8 mouse cellular contexts compared by ENCODE assay signal in genomic region chr11:120437152-120437856, GRCm38 (mm10). TPM values are rescaled to one million over a fixed set of nuclear protein-coding genes. Genes with fewer than 3 reads are reported as not detected.
DNase-seq lines count a peak whose midpoint lies in the region; ATAC-seq lines count a peak whose summit lies in the region.

Gene Nploc4, minus strand, starts transcription at chr11:120437708.

- peak within 1 kb of the TSS; percentile 89 for H3K4me2 ChIP-seq in heart, embryonic 12.5 days
- peak within 1 kb of the TSS; percentile 96 for H3K4me2 ChIP-seq in kidney, embryonic 16.5 days (replicated peaks; ENCODE audit: low read depth, low read length)

- peak; percentile 90 for ATAC-seq in erythroid progenitor cell, adult 5-6 weeks (replicated peaks; ENCODE audit: low FRiP score, poor library complexity, severe bottlenecking)
- peak; percentile 90 for ATAC-seq in heart, embryonic 12.5 days (ENCODE audit: insufficient number of reproducible peaks, low FRiP score)
- peak; percentile 89 for ATAC-seq in kidney, embryonic 16.5 days (ENCODE audit: low FRiP score, low TSS enrichment)

- no peaks in the 10 kb centered on the region for H3K9me3 ChIP-seq in heart, embryonic 12.5 days (replicated peaks)
- H3K9me3 ChIP-seq in kidney, embryonic 16.5 days (ENCODE audit: low read length): no peaks in the 10 kb centered on the region

- under 1% methylated on average over 75 of the region's 77 CpGs for WGBS in heart, embryonic 12.5 days
- WGBS in kidney, embryonic 16.5 days: 0% methylated on average over 63 of the region's 77 CpGs

- peak within 1 kb of the TSS; percentile 68 for H3K27ac ChIP-seq in brown adipose tissue, adult 24 weeks (replicated peaks; ENCODE audit: low read depth, low read length)
- peak within 1 kb of the TSS; percentile 85 for H3K27ac ChIP-seq in heart, embryonic 12.5 days (ENCODE audit: poor library complexity, severe bottlenecking)
- H3K27ac ChIP-seq in kidney, embryonic 16.5 days (ENCODE audit: low read length): peak within 1 kb of the TSS; percentile 76

- peaks cover 6% of the 10 kb centered on the region; the same call in 1 of the 2 replicates for H3K4me1 ChIP-seq in brown adipose tissue, adult 24 weeks (ENCODE audit: control insufficient read depth, insufficient read depth, insufficient read length, low read length)
- peaks cover 12% of the 10 kb centered on the region for H3K4me1 ChIP-seq in heart, embryonic 12.5 days (replicated peaks)
- peaks cover 14% of the 10 kb centered on the region for H3K4me1 ChIP-seq in kidney, embryonic 16.5 days (ENCODE audit: insufficient read depth, low read length)

- peak within 1 kb of the TSS; percentile 96 for H3K9ac ChIP-seq in heart, embryonic 12.5 days
- peak within 1 kb of the TSS; percentile 93 for H3K9ac ChIP-seq in kidney, embryonic 16.5 days (replicated peaks; ENCODE audit: low read length)

- DNase-seq in CD4-positive, CD25-positive, alpha-beta regulatory T cell, adult 2 months (ENCODE audit: low read depth, low spot score): peak; percentile 90
- peak; percentile 90 for DNase-seq in liver
- DNase-seq in monocyte, adult 2 months (ENCODE audit: low read depth in 1 of 2, low spot score in 2 of 2): peak; percentile 60 to 79
- peak; percentile 77 to 82 for DNase-seq in spleen, postnatal 36 days (ENCODE audit: low spot score in 2 of 2)

- peaks cover 32% of the 10 kb centered on the region for H3K36me3 ChIP-seq in heart, embryonic 12.5 days
- H3K36me3 ChIP-seq in kidney, embryonic 16.5 days (ENCODE audit: insufficient read depth, low read length): peaks cover 9% of the 10 kb centered on the region

- H3K27me3 ChIP-seq in heart, embryonic 12.5 days (replicated peaks): no peaks in the 10 kb centered on the region
- no peaks in the 10 kb centered on the region for H3K27me3 ChIP-seq in kidney, embryonic 16.5 days (ENCODE audit: insufficient read depth, low read length)

- H3K4me3 ChIP-seq in brown adipose tissue, adult 24 weeks (ENCODE audit: insufficient read depth, low read depth, low read length): peak within 1 kb of the TSS; percentile 85
- H3K4me3 ChIP-seq in heart, embryonic 12.5 days: peak within 1 kb of the TSS; percentile 95
- H3K4me3 ChIP-seq in kidney, embryonic 16.5 days (ENCODE audit: low read length): peak within 1 kb of the TSS; percentile 89

RNA-seq across cellular contexts. Expression of gene Nploc4, which starts in this region (rescaled TPM):
- 27.2 and 35.9 TPM in 2 replicates for polyA plus RNA-seq in brown adipose tissue, adult 24 weeks (2012; ENCODE audit: insufficient read depth, insufficient read length, missing spikeins)
- 35.2 and 47.6 TPM in 2 replicates for total RNA-seq in erythroid progenitor cell, adult 5-6 weeks (2015; ENCODE audit: low replicate concordance)
- total RNA-seq in erythroid progenitor cell, adult 5-6 weeks (2017; ENCODE audit: low replicate concordance): 63.8 and 65.8 TPM in 2 replicates
- 43.2 and 45.2 TPM in 2 replicates for polyA plus RNA-seq in heart, embryonic 12.5 days (2016; fragmentation: Nextera tagmentation; extraction: Ambion mirVana)
- polyA plus RNA-seq in kidney, embryonic 16.5 days (2015; fragmentation: Nextera tagmentation; extraction: Ambion mirVana): 34.1 and 34.4 TPM in 2 replicates

Comparison
In these comparisons a context has a peak if more than half of its experiments do, and no peak if none do; other contexts are left out.
1. Peak in every context shown above with its lines: DNase-seq, ATAC-seq, H3K4me3 ChIP-seq and H3K27ac ChIP-seq.